Mouse (Mus musculus) spleen, adult 2 months (tissue): Measurements from ENCODE around the gene E130114P18Rik.

ENCODE experiments used
- CTCF ChIP-seq: fragments of 200-500 bp; IDR thresholded peaks from 2 replicates; pipeline ENCODE4 v1.5.1; 2011; ENCODE audit warnings: mild to moderate bottlenecking, inconsistent platforms; ENCODE audit not compliant: insufficient read depth, insufficient read length, insufficient replicate concordance; ENCODE audit errors: extremely low read depth
- POLR2A ChIP-seq: fragments of 200-500 bp; IDR thresholded peaks from 2 replicates; pipeline ENCODE4 v1.6.1; 2011; ENCODE audit warnings: low read depth, low read length, inconsistent platforms

DNA sequence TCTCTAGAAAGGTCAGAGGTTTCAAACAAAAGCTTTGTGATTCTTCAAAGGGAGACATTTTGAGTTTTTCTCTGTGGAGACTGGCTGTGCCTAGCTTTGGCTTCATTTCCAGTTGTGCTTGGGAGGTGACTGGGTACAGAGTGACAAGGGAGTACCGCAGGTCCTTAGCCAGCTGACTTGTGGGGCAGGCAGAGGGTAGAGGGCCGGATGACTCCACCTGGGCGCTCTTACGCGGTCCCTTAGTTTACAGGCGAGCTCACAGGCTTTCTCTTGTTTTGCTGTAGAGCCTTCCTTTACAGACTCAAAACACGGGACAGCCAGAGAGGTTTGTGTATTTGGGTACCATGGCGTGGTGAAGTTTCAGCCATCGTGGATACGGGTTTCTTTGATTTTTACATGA is 16.1 kb upstream of the E130114P18Rik start:
- TF ChIP-seq POLR2A = no peak
- no peak for TF ChIP-seq CTCF
